Mouse (Mus musculus) v-Abl transformed pro-B cells (cell line): ENCODE data around the gene Vmn2r101.

Experiments used
- in situ Hi-C, 2 experiments: fragments of 400-800 bp; cut with MboI; formaldehyde crosslinking; loops; one replicate each; pipeline ENCODE4 v1.15.1; 2025; ENCODE audit not compliant: unreplicated experiment in 2 of 2

Gene Vmn2r101

GRCm38 (mm10) chr17:19576927-19577326 lies at the start of gene Vmn2r101:
Gene Vmn2r101 (plus strand): TSS chr17:19577227.
- in situ Hi-C loops: no loop called here

- in situ Hi-C loops: no loop called here
Observed at GRCm38 (mm10) chr17:19629328-19629727, 52.3 kb downstream of the Vmn2r101 start.

GRCm38 (mm10) chr17:19658447-19658846 lies 81.4 kb downstream of the Vmn2r101 start:
- in situ Hi-C loops: no loop called here

- in situ Hi-C loops: no loop called here
Observed at GRCm38 (mm10) chr17:19660028-19660427, 83.0 kb downstream of the Vmn2r101 start, which contains the start of gene Vmn2r102. Gene Vmn2r102 (plus strand): TSS chr17:19660328.
